Mouse (Mus musculus): ENCODE measurements around the gene Kcnh1. TPM values are rescaled to one million over a fixed set of nuclear protein-coding genes. Genes with fewer than 3 reads are reported as not detected.

The Kcnh1 gene
- polyA plus RNA-seq, 1 experiment from 2014 or later: 0.64 TPM

- Histone ChIP-seq H3K4me2 (ENCODE audit: low read depth, low read length) (no peak overlapping the region), H3K4me1 (ENCODE audit: control insufficient read depth, insufficient read depth, low read length) (peaks cover 4% of the 10 kb centered on the region; the same call in 1 of the 2 replicates), H3K9ac (ENCODE audit: low read depth, low read length) (no peak overlapping the region), H3K27me3 (replicated peaks; ENCODE audit: control insufficient read depth, insufficient read depth, low read length) (no peaks in the 10 kb centered on the region), H3K4me3 (ENCODE audit: low read length) (no peak overlapping the region), H3K27ac (ENCODE audit: low read length) (no peak overlapping the region), H3K36me3 (ENCODE audit: control insufficient read depth, insufficient read depth, low read length) (no peaks in the 10 kb centered on the region), H3K9me3 (ENCODE audit: control insufficient read depth, low read length) (no peaks in the 10 kb centered on the region)
- 66% methylated on average over 1 of the region's 1 CpGs for WGBS
- peak; percentile 85 for ATAC-seq
Observed at GRCm38 (mm10) chr1:192305155-192305554, 114.6 kb downstream of the Kcnh1 start.

DNA sequence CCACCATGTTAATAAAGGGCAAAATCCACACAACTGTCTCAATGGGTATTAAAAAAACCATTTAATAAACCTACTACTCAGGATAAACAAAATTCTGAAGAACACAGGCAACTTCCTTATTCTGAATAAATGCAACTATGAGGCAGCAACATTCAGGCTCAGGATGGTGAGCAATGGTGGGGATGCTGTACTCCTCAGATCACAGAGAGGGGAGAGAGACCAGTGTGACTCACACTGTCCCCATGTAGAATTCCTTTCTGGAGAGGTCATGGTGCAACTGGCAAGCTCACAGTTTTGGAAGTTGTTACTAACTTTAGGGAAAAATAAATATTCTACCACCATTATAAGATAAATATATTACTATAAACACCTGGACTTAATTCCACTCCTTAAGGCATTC is 116.5 kb downstream of the Kcnh1 start:
- Histone ChIP-seq H3K27ac (ENCODE audit: low read length) (no peak overlapping the region), H3K4me2 (ENCODE audit: low read depth, low read length) (no peak overlapping the region), H3K9ac (ENCODE audit: low read depth, low read length) (no peak overlapping the region), H3K9me3 (ENCODE audit: control insufficient read depth, low read length) (no peaks in the 10 kb centered on the region), H3K27me3 (replicated peaks; ENCODE audit: control insufficient read depth, insufficient read depth, low read length) (no peaks in the 10 kb centered on the region), H3K4me3 (ENCODE audit: low read length) (no peak overlapping the region), H3K36me3 (ENCODE audit: control insufficient read depth, insufficient read depth, low read length) (no peaks in the 10 kb centered on the region), H3K4me1 (ENCODE audit: control insufficient read depth, insufficient read depth, low read length) (peaks cover 9% of the 10 kb centered on the region; the same call in 1 of the 2 replicates)
- ATAC-seq: no peak

DNA sequence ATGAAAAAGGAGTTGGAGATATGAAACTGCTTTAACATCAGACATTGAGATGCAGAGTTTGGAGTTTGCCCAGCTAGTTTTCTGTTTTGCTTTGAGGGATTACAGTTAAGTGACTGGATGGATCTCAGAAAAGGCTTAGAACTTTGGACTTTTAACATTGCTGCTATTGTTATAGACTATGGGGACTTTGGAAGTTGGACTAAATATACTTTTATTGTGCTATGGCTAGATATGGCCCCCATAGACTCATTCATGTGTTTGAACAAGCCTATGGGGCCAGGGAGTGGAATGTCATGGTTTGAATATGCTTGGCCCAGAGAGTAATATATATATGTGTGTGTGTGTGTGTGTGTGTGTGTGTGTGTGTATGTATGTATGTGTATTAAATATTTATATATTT is 120.7 kb downstream of the Kcnh1 start:
- Histone ChIP-seq H3K9me3 (ENCODE audit: control insufficient read depth, low read length) (no peaks in the 10 kb centered on the region), H3K4me1 (ENCODE audit: control insufficient read depth, insufficient read depth, low read length) (peaks cover 23% of the 10 kb centered on the region), H3K36me3 (ENCODE audit: control insufficient read depth, insufficient read depth, low read length) (no peaks in the 10 kb centered on the region), H3K27ac (ENCODE audit: low read length) (peak overlapping the region; percentile 93), H3K9ac (ENCODE audit: low read depth, low read length) (no peak overlapping the region), H3K4me2 (ENCODE audit: low read depth, low read length) (no peak overlapping the region), H3K27me3 (replicated peaks; ENCODE audit: control insufficient read depth, insufficient read depth, low read length) (no peaks in the 10 kb centered on the region), H3K4me3 (ENCODE audit: low read length) (no peak overlapping the region)
- peak; percentile 90 for ATAC-seq

GRCm38 (mm10) chr1:192311851-192312438 is 121.4 kb downstream of the Kcnh1 start:
- H3K36me3 ChIP-seq (ENCODE audit: control insufficient read depth, insufficient read depth, low read length): no peaks in the 10 kb centered on the region
- peaks cover 23% of the 10 kb centered on the region for H3K4me1 ChIP-seq (ENCODE audit: control insufficient read depth, insufficient read depth, low read length)
- peak; percentile 70 for ATAC-seq
- H3K4me3 ChIP-seq (ENCODE audit: low read length): no peak overlapping the region
- 0 out of 2 replicates have a peak overlapping the region, but pooled peaks have one; percentile 5 for H3K9ac ChIP-seq (ENCODE audit: low read depth, low read length)
- H3K4me2 ChIP-seq (ENCODE audit: low read depth, low read length): 0 out of 2 replicates have a peak overlapping the region, but pooled peaks have one; percentile 12
- no peaks in the 10 kb centered on the region for H3K9me3 ChIP-seq (ENCODE audit: control insufficient read depth, low read length)
- no peaks in the 10 kb centered on the region for H3K27me3 ChIP-seq (replicated peaks; ENCODE audit: control insufficient read depth, insufficient read depth, low read length)
- H3K27ac ChIP-seq (ENCODE audit: low read length): peak overlapping the region; percentile 93
- 49% methylated on average over 6 of the region's 6 CpGs for WGBS

- no peak overlapping the region for H3K4me3 ChIP-seq (ENCODE audit: low read length)
- H3K36me3 ChIP-seq (ENCODE audit: control insufficient read depth, insufficient read depth, low read length): no peaks in the 10 kb centered on the region
- no peak for ATAC-seq
- H3K4me2 ChIP-seq (ENCODE audit: low read depth, low read length): no peak overlapping the region
- H3K4me1 ChIP-seq (ENCODE audit: control insufficient read depth, insufficient read depth, low read length): peaks cover 23% of the 10 kb centered on the region
- H3K9me3 ChIP-seq (ENCODE audit: control insufficient read depth, low read length): no peaks in the 10 kb centered on the region
- peak overlapping the region; percentile 93 for H3K27ac ChIP-seq (ENCODE audit: low read length)
- H3K9ac ChIP-seq (ENCODE audit: low read depth, low read length): no peak overlapping the region
- no peaks in the 10 kb centered on the region for H3K27me3 ChIP-seq (replicated peaks; ENCODE audit: control insufficient read depth, insufficient read depth, low read length)
- 35% methylated on average over 4 of the region's 4 CpGs for WGBS
Observed at GRCm38 (mm10) chr1:192312446-192312845, 121.9 kb downstream of the Kcnh1 start.

DNA sequence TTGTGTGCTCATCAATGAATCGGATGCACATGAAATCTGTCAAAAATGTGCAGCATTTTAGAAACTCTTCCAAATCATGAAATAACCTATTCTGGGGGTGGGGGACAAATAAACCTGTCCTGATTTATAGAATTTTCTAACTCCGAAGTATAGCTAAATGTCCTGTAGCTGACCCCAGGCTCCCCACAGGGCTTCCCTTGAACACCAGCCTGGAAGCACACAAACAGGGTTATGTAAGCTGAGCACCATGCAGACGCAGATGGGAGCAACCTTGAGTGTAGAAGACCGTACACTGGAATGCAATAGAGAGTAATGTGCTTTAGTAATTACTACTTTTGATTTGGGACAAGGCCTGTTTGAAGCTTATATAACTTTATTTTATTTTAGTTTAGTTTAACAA is 122.4 kb downstream of the Kcnh1 start:
- Histone ChIP-seq H3K9me3 (ENCODE audit: control insufficient read depth, low read length) (no peaks in the 10 kb centered on the region), H3K27me3 (replicated peaks; ENCODE audit: control insufficient read depth, insufficient read depth, low read length) (no peaks in the 10 kb centered on the region), H3K4me2 (ENCODE audit: low read depth, low read length) (no peak overlapping the region), H3K4me3 (ENCODE audit: low read length) (no peak overlapping the region), H3K27ac (ENCODE audit: low read length) (no peak overlapping the region), H3K9ac (ENCODE audit: low read depth, low read length) (no peak overlapping the region), H3K4me1 (ENCODE audit: control insufficient read depth, insufficient read depth, low read length) (peaks cover 23% of the 10 kb centered on the region), H3K36me3 (ENCODE audit: control insufficient read depth, insufficient read depth, low read length) (no peaks in the 10 kb centered on the region)
- WGBS: 70% methylated on average over 4 of the region's 4 CpGs
- ATAC-seq: no peak

DNA sequence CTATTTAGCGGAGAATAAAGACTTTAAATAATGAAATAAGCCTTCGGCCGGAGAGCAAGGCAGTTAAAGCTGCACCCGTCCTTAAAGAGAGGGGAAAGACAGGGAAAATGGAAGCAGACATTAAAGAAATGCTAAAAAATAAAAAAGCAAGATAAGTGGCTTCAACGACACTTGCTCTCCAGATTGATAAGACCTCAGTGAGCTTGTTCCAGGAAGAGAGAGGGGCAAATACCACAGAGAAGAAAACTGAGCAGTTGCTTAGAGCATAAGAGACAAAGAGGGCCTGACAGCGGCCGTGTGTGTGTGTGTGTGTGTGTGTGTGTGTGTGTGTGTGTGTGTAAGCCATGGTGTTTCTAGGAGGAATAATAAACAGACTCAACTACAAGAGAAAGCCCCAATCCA is 123.0 kb downstream of the Kcnh1 start:
- Histone ChIP-seq H3K27me3 (replicated peaks; ENCODE audit: control insufficient read depth, insufficient read depth, low read length) (no peaks in the 10 kb centered on the region), H3K9ac (ENCODE audit: low read depth, low read length) (no peak overlapping the region), H3K27ac (ENCODE audit: low read length) (peak overlapping the region; percentile 61; the same call in 1 of the 2 replicates), H3K36me3 (ENCODE audit: control insufficient read depth, insufficient read depth, low read length) (no peaks in the 10 kb centered on the region), H3K4me1 (ENCODE audit: control insufficient read depth, insufficient read depth, low read length) (peaks cover 23% of the 10 kb centered on the region), H3K4me3 (ENCODE audit: low read length) (no peak overlapping the region), H3K4me2 (ENCODE audit: low read depth, low read length) (no peak overlapping the region), H3K9me3 (ENCODE audit: control insufficient read depth, low read length) (no peaks in the 10 kb centered on the region)
- 42% methylated on average over 7 of the region's 7 CpGs for WGBS
- no peak for ATAC-seq

GRCm38 (mm10) chr1:192314044-192314443 is 123.5 kb downstream of the Kcnh1 start:
- Histone ChIP-seq H3K27ac (ENCODE audit: low read length) (0 out of 2 replicates have a peak overlapping the region, but pooled peaks have one; percentile 37), H3K4me3 (ENCODE audit: low read length) (no peak overlapping the region), H3K27me3 (replicated peaks; ENCODE audit: control insufficient read depth, insufficient read depth, low read length) (no peaks in the 10 kb centered on the region), H3K4me1 (ENCODE audit: control insufficient read depth, insufficient read depth, low read length) (peaks cover 23% of the 10 kb centered on the region), H3K4me2 (ENCODE audit: low read depth, low read length) (no peak overlapping the region), H3K9me3 (ENCODE audit: control insufficient read depth, low read length) (no peaks in the 10 kb centered on the region), H3K36me3 (ENCODE audit: control insufficient read depth, insufficient read depth, low read length) (no peaks in the 10 kb centered on the region), H3K9ac (ENCODE audit: low read depth, low read length) (no peak overlapping the region)
- WGBS: 60% methylated on average over 3 of the region's 3 CpGs
- peak; percentile 19; the same call in 1 of the 2 replicates for ATAC-seq

DNA sequence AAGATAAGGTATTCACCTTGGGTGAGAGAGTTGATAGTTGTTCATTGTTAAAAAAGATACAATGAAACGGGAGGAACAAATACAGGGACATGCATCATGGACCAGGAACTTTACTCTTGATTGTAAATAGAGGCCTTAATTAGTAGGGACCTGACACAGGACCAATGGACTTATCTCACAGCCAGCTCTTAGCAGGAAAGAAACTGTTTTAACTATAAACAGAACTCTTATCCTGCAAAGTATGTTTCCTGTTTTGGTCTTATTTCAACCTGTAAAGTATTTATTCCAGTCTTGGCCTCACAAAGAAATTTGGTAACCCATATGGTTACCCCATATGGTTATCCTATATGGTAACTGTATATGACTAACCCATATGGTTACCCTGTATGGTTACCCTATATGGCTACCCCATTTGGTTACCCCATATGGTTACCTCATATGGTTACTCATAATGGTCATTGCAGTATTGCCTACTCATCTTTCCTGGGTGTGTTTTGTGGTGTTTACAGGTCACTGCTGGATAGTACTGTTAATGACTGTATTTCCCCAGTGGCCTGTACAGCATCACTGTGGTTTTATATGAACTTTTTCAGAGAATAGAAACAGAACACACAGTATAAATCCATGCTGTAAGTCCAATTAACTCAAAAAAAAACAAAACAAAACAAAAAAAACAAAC is 125.0 kb downstream of the Kcnh1 start:
- no peak overlapping the region for H3K9ac ChIP-seq (ENCODE audit: low read depth, low read length)
- H3K4me1 ChIP-seq (ENCODE audit: control insufficient read depth, insufficient read depth, low read length): peaks cover 23% of the 10 kb centered on the region
- H3K27me3 ChIP-seq (replicated peaks; ENCODE audit: control insufficient read depth, insufficient read depth, low read length): no peaks in the 10 kb centered on the region
- H3K4me3 ChIP-seq (ENCODE audit: low read length): no peak overlapping the region
- H3K9me3 ChIP-seq (ENCODE audit: control insufficient read depth, low read length): no peaks in the 10 kb centered on the region
- no peak overlapping the region for H3K27ac ChIP-seq (ENCODE audit: low read length)
- 60% methylated on average over 1 of the region's 1 CpGs for WGBS
- no peak overlapping the region for H3K4me2 ChIP-seq (ENCODE audit: low read depth, low read length)
- no peak for ATAC-seq
- H3K36me3 ChIP-seq (ENCODE audit: control insufficient read depth, insufficient read depth, low read length): no peaks in the 10 kb centered on the region
